Mouse (Mus musculus) CD4-positive, CD25-positive, alpha-beta regulatory T cell (primary cell): Measurements from ENCODE around the gene Lipk. TPM values are rescaled to one million over a fixed set of nuclear protein-coding genes. Genes with fewer than 3 reads are reported as not detected.

ENCODE experiments used
- polyA plus RNA-seq: library from polyadenylated mRNA; unstranded; fragments of 100-300 nt; shearing (Covaris generic); gene quantifications from one replicate; pipeline ENCODE4 v1.2.1, GENCODE M21; 2017

The Lipk gene
- polyA plus RNA-seq = not detected

GRCm38 (mm10) chr19:34008002-34008401, at the start of gene Lipk:
Gene Lipk, plus strand, starts transcription at chr19:34008290.

GRCm38 (mm10) chr19:33960887-33961286, 47.2 kb upstream of the Lipk start, which contains the start of gene Lipf:
Gene Lipf, plus strand, starts transcription at chr19:33961187.

GRCm38 (mm10) chr19:34066779-34067472, 58.8 kb downstream of the Lipk start, which contains the start of gene Lipn:
Gene Lipn, plus strand, starts transcription at chr19:34067358.

Other genes with a start within 250 kb of the Lipk start
- gene Lipo3, start 246.3 kb upstream of the Lipk start, polyA plus RNA-seq = 19.9 TPM
- not detected for gene Lipo1, start 220.8 kb upstream of the Lipk start, polyA plus RNA-seq
- not detected for gene Lipf, start 47.1 kb upstream of the Lipk start, polyA plus RNA-seq
- gene Lipn, start 59.1 kb downstream of the Lipk start, polyA plus RNA-seq = not detected
- gene Lipm, start 92.6 kb downstream of the Lipk start, polyA plus RNA-seq = 0.06 TPM
- gene Ankrd22, start 157.8 kb downstream of the Lipk start, polyA plus RNA-seq = not detected
- gene Stambpl1, start 183.9 kb downstream of the Lipk start, polyA plus RNA-seq = 132 TPM
- gene Acta2, start 247.3 kb downstream of the Lipk start, polyA plus RNA-seq = not detected